Mouse (Mus musculus) cerebellum, adult (tissue): Measurements from ENCODE around the gene Cox6a2.

Source experiments
- ATAC-seq: cut with Nextera tagmentation; 2 replicates; pipeline ENCODE4 v1.9.2; 2017; ENCODE audit warnings: mild to moderate bottlenecking, moderate library complexity, mixed read lengths; ENCODE audit not compliant: insufficient number of reproducible peaks, low FRiP score, low TSS enrichment

Cox6a2 gene

DNA sequence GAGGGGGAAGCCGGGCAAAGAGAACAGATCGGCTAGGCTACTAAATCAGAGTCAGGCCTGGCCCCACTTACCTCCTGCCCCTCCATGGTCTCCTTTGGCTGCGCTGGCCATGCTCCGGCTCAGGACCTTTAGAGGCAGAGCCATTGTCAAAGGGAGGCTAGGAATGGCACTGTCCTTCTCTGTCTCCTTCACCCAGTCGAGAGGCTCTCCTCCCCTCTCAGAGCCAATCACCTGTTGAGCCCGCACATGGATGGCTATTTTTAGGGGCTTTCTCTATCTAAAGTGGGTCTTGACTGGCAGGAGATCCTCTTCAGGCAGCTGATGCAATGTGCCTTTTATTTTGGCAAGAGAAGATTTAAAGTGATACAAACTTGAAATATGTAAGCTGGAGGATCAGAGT is at the start of gene Cox6a2:
TSS of gene Cox6a2 (minus strand) at position 236 of the 400 bp plus-strand sequence.
- no peak for ATAC-seq

DNA sequence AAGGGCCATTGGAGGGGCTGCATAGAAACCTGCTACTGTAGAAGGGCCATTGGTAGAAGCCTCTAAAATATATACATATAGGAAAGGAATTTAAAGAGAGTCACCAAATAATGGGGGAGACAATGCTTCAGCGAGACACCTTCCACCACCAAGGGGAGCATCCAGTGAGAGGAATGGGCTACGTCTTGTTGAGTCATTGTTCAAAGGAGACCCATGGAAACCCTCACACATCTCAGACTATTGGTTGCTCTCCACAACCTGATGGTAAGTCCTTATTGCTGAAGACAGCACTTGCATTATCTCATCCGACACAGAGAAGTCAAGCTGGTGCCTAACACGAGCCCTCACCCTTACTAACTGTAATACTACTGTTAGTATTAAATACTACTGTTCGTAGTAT is 49.6 kb upstream of the Cox6a2 start:
- no peak for ATAC-seq

DNA sequence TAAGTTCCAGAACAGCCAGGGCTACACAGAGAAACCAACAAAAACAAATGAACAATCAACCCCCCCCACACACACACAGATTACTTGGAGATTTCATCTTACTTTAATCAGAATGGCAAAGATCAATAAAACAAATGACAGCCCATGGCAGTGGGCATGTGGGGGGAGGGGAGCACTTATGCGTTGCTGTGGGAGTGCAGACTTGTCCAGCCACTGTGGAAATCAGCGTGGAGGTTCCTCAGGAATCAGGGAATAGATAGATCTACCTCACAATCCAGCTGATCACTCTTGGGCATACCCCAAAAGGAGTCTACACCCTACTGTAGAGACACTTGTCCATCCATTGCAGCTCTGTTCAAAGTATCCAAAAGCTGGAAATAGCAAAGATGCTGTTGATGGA is 48.8 kb upstream of the Cox6a2 start:
- ATAC-seq: no peak

DNA sequence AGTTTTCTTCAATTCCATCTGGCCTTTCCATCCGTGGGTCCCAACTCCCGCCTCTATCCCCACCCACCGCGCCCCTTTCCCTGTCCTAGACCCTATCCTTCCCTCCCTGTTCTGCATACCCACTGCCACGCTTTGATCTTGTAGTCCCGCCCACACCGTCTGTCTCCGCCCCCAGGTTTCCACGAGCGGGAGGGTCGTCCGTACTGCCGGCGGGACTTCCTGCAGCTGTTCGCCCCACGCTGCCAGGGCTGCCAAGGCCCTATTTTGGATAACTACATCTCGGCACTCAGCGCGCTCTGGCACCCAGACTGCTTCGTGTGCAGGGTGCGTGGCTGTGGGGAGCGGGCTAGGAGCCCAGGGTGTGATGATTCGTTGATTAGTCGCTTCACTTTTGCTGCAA is 46.4 kb upstream of the Cox6a2 start:
- ATAC-seq: no peak

DNA sequence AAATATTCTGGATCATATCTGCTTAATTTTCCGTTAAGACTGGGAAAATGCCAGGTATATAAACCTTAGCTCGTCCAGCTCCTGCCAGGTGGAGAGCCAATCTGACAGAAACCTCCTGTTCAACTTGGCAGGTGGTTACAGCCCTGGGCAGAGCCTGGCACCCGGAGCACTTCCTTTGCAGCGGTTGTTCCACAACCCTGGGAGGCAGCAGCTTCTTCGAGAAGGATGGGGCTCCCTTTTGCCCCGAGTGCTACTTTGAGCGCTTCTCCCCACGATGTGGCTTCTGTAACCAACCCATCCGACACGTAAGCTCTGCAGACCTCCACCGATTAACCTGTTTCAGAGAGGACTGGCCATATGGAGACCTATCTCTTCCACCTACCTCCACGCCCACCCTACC is 45.8 kb upstream of the Cox6a2 start:
- ATAC-seq: no peak

DNA sequence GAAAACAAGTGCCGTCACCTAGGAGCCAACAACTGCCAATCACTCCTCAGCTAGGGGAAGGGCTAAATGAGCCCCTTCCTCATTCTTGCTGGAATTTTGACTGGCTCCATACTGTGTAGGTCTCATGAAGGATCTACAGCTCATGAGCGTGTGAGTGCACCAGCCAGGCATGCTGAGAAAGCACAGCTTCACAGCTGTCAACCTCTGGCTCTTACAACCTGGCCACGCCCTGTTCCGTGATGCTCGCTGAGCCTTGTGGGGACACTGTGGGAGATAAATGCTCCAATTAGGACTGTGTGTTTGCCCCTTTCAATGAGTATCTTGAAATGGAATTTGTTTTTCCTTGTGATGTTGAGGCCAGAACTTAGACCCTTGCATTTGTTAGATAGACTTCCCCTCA is 43.8 kb upstream of the Cox6a2 start:
- ATAC-seq: no peak

DNA sequence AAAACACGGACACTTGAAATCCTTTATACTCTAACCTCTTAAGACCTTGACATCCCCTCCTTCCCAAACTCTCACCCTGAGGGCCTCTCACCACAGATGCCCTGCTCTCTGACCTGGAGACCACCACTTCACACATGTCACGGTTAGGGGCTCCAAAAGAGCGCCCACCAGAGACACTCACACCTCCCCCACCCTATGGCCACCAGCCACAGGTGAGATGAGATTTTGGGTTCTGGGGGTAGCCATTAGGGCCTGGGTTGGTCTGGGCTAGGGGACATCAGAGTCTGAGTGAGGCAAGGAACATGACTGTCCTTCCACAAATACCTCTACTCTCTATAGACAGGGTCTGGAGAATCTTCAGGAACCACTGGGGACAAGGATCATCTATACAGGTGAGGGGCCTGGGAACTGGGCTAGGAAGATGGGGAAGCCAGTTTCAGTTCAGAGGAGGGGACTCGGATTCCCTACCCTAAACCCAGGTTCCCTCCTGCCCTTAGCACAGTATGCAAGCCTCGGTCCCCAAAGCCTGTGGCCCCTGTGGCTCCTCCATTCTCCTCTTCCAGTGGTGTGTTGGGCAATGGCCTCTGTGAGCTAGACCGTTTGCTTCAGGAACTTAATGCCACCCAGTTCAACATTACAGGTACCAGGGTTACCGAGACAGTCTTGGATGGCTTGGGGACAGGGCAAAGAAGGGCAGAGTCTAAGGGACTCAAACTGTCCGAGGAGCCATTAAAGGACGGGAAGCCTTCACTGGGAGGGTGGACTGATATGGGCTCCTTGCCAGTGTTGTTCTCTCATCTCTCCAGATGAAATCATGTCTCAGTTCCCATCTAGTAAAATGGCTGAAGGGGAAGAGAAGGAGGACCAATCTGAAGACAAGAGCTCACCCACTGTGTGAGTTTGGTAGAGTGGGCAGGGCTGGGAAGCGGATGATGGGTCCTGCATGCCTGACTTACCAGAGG is 42.2 kb upstream of the Cox6a2 start:
- ATAC-seq: no peak

DNA sequence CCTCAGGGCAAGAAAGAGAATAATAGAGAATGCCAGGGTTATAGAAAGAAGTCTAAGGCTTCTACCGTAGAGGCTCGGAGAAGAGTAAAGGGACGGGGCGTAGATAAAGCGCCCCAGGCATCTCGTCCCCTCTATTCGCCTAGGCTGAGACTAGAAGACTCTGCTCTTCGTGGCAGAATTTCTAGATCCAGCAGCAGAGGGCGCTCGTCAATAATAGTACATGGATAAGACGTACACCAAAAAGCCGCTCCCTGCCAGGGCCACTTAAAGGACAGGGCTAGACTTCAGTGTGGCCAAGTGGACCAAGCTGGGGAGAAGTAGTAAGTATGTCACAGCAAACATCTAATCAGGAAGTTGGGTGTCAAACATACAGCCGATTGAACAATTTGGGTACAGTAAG is 41.3 kb upstream of the Cox6a2 start:
- ATAC-seq: peak; percentile 59; the same call in 1 of the 2 replicates

DNA sequence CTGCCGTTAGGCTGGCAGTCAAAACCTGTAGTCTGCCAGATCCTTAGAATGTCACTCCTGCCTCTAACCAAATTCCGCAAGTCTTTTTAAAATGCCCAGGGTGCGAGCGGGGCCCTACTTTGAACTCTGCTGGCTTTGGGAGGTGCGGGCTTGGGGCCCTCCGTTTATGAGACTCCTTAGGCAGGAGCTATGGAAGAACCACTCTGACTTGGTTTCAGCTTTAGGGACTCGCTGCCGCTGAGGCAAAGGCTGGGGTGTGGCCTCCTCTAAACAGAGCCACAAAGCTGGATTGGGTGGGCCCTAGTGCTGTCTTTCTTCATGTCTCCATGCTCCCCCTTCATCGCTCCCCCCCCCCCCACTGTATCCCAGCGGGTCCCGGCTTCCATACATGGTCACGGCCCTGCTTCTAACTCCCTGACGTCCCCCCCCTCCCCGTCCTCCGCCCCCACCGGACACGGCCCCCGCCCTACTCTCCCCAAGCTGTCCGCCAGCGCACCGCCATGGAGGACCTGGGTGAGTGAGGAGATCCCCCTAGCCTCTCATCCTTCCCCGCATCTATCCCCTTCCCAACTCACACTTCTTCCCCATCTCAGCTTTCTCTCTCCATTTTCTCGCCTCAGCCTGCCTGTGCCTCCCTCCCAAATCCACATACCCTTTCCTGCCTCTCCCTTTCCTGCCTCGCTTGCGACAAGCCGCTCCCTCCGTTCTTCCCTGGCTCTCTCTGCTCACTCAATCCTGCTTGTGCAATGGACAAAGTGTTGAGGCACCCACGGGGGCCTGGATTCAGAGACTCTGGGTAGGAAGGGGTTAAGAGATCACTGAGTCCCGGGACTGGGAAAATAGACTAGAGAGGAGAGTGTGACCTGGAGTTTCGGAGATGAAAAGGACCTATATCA is 40.6 kb upstream of the Cox6a2 start, which contains the start of gene Tgfb1i1:
TSS of gene Tgfb1i1 (plus strand) at position 317 of the 896 bp plus-strand sequence.
- peak; percentile 38; the same call in 1 of the 2 replicates for ATAC-seq

DNA sequence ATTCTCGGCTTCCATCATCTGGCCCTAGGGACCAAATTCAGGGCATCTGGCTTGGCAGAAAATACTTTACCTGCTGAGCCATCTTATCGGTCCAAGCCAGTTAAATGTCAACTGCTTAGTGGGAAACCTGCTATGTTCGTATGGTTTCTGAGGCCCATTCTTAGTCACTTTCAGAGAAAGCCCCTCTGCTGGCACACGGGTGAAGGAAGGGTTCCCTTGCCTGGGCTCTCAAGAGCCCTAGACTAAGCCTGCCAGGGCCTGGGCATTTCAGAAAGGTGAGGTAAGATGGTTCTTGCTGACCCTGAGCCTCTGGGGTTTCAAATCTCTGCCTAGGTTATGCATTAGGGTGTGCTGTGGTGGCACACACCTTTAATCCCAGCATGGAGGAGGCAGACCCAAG is 39.4 kb upstream of the Cox6a2 start:
- no peak for ATAC-seq

DNA sequence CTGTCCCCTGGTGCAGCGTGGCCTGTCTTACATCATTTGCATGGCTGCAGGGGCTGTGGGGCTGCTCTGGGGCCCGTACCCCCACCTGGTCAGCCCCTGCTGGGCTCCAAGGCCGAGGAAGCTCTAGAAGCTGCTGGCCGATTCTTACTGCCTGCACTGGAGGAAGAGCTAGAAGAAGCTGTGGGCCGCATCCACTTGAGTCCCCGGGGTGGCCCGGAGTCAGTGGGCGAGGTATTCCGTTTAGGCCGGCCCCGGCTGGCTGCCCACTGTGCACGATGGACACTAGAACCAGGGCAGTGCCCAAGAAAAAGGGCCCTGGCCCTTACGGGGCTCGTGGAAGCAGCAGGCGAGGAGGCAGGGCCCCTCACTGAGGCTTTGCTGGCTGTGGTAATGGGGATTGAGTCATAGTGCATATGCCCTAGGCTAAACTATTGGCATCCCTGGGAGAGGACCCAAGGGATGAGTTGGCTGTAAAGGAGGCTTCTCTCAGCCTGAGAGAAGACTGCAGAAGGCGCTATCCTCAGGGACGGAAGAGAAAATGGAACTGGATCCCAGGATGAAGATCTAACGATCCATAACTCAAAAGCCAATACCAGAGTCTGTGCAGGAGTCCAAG is 38.3 kb upstream of the Cox6a2 start:
- no peak for ATAC-seq

DNA sequence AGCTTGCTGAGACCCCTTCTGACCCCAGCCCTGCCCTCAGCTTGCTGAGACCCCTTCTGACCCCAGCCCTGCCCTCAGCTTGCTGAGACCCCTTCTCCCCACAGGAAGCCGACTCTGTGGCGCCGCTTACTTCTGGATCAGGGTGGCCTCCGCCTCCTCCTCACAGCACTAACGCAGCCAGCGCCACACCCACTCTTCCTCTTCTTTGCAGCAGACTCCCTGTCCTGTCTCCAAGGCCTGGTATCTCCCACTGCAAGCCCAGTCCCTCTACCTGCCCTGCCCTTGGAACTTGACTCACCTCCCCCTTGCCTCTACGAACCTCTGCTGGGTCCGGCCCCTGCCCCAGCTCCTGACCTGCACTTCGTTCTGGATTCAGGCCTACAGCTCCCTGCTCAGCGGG is 37.7 kb upstream of the Cox6a2 start:
- no peak for ATAC-seq

DNA sequence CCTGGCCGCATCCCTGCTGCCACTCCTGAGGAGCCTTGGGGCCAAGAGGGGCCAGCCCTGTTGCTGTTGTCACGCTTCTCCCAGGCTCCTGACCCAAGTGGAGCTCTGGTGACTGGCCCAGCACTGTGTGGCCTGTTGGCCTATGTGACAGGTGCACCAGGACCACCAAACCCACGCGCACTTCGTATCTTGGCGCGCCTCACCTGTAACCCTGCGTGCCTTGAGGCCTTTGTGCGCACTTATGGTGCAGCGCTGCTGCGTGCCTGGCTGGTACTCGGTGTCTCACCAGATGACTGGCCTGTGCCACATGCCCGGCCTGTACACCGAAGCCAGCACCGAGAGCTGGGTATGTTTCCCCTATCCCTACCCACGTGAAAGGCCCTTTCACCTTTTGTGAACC is 36.1 kb upstream of the Cox6a2 start:
- no peak for ATAC-seq

DNA sequence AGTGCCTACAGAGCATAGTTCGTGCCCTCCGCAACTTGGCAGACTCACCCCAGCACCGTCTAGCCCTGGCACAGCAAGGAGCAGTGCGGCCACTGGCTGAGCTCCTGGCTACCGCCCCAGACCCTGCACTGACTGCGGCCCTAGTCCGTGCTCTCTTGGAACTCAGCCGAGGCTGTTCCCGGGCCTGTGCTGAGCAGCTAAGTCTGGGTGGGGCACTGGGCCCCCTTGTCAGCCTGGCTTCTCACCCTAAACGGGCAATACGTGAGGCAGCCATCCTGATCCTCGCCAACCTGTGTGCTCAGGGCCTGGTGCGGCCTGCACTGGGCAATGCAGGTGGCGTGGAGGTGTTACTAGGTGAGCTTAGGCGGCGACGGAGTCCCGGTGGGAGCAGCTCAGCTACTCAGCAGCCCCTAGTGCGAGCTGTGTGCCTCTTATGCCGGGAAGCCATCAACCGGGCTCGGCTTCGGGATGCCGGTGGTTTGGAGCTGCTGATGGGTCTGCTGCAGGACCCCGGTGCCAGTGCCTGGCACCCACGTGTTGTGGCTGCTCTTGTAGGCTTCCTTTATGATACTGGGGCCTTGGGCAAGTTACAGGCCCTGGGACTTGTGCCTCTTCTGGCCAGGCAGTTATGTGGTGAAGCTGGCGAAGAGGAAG is 34.1 kb upstream of the Cox6a2 start:
- no peak for ATAC-seq

DNA sequence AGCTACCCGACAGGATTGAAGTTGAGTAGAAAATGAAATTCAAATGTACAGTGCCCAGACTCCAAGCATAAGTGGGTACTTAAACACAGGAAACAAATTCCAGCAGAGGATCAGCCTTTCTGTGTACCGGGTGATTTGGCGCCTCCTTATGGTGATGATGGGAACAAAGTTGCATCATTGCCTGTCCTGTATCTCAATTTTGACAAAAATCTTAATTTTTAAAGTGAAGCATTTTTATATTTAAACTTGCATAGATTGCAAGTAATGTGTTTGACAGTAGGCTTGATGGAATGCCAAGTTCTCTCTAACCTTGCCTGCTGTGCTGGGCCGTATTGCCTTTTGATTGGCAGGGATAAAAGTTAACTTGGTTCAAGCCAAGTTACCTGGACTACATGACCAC is 32.8 kb upstream of the Cox6a2 start:
- no peak for ATAC-seq

DNA sequence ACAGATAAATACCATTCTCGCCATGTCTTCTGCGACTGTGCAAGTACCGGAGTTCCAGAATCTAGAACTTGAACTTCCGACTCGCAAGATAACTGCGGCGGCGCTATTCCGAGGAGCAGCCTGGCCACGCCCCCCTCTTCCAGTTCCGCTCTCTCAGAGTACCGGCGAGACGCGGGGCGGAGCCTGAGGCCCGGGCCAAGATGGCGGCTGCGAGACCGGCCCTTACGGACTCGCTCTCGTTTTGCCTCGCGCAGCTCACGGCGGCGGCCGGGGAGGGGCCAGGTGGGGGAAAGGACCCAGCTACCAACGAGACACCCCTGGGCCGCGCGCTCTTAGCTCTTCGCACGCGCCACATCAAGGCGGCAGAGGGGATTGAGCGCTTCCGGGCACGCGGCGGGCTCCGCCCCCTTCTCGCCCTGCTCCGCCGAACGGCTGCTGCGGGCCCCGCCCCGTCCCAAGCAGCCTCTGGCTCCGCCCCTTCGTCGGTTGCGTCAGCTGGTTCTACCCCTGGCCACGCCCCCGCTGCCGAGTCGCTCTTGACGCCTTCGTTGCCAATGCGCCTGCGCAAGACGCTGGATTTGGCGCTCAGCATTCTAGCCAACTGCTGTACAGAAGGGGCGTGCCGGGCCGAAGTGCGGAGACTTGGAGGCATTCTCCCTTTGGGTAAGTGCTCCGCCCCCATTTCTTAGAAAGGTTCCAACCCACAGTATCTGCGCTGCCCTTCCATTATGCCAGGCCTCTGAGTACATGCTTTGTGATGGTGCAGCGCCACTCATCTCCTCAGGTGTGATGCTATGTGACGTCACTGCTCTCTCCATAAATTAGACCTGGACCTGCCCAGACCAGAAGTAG is 32.0 kb upstream of the Cox6a2 start, which contains the start of gene 9130023H24Rik:
TSS of gene 9130023H24Rik (minus strand) at position 105 of the 852 bp plus-strand sequence.
- peak; percentile 79 for ATAC-seq

DNA sequence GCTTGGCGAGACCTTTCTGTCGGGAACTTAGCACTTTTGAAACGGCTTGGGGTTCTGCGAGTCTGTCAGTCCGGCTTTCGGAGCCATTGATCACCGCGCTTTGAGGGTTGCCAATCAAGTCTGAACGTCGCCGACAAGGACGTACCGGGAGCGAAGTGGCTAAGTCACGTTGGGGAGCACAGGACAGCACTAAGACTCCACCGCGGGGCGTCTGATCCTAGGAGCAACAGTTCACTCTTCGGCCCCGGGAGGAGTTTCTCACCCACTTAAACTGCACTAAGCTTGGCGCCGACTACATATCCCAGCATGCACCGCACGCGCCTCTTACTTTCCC is 31.4 kb upstream of the Cox6a2 start:
- ATAC-seq: no peak; the same call in 1 of the 2 replicates

DNA sequence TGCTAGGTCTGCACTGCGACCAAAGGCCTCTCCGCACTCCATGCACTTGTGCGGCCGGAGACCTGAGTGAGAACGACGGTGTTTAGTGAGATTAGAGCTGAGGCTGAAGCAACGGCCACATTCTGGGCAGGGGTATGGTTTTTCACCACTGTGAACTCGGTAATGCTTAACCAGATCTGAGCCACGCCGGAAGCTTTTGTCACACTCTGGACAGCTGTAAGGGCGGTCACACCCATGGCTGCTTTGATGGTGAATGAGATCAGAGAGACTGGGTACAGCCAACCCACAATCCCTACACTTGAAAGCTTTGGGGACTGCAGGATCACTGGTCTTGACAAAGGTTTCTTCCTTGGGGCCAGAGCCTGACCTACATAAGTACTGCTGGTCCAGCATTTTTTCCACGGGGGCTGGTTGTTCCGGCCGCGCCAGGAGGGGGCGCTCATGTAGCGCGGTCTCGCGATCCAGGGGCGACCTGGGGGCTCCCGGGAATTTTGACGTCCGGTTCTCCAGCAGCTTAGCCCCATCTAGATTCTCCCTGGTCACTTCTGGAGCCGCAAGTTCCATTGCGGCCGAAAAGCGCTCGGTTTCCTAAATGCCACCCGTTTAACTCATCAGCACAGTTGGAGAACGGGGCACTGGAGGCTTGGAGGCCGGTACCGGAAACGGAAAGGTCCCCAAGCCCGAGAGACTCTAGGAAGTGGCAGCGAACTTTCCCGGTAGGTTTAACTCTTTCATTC is 30.8 kb upstream of the Cox6a2 start, which contains the start of gene Armc5:
TSS of gene Armc5 (plus strand) at position 487 of the 737 bp plus-strand sequence.
- ATAC-seq: 0 out of 2 replicates have a peak, but pooled peaks have one; percentile 18
